Mouse (Mus musculus) lung, postnatal 0 days (tissue): ENCODE results near the gene Esrrb.

Experiments used
- CTCF ChIP-seq: IDR thresholded peaks from 2 replicates; pipeline ENCODE4 v1.5.1; 2016; ENCODE audit warnings: antibody characterized with exemption, mild to moderate bottlenecking
- EP300 ChIP-seq: IDR thresholded peaks from 2 replicates; pipeline ENCODE4 v1.6.1; 2016; ENCODE audit warnings: antibody characterized with exemption, mild to moderate bottlenecking, control low read depth

GRCm38 (mm10) chr12:86450848-86451247, 89.9 kb downstream of the Esrrb start:
- TF ChIP-seq CTCF = no peak
- no peak for TF ChIP-seq EP300
